Mouse (Mus musculus): ENCODE data around the gene Ctla4. TPM values are rescaled to one million over a fixed set of nuclear protein-coding genes. Genes with fewer than 3 reads are reported as not detected.

Ctla4 gene
- total RNA-seq, 4 experiments from 2014 or later, result not detected

DNA sequence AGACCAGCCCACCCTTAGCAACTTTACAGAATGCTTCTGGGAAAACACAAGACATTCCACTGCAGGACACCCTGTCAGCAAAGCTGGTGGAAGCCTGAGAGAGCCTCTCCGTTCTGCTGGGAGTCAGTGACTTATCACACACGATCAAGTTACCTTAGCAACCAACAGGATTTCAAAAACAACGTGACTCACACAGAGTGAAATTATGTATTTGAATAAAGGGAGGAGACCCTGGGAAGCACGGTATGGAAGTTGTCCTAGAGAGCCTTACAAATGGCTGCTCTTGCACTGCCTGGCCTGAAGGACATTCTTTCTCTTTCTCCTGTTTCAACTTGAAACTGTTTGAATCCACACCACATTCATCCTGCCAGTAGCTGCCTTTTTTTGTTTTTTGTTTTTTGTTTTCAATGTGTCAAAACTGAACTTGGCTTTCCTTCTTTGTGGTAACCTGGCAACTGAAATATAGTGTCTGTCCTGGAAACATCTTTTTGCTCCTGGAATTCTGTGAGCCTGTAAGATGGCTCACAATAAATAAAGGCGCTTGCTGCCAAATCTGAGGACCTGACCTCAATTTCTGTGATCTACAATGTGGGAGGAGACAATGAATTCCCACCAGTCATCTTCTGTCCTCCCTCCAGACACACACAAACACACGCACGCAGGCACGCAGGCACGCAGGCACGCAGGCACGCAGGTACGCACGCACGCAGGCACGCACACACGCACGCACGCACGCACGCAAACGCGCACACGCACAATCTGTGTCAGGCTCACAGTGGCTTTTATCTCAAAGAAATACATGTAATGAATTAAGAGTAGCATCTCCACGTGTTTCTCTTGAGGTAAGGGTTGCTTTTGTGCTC is 33.9 kb downstream of the Ctla4 start:
- DNase-seq (ENCODE audit: low spot score in 2 of 2), result no peak

DNA sequence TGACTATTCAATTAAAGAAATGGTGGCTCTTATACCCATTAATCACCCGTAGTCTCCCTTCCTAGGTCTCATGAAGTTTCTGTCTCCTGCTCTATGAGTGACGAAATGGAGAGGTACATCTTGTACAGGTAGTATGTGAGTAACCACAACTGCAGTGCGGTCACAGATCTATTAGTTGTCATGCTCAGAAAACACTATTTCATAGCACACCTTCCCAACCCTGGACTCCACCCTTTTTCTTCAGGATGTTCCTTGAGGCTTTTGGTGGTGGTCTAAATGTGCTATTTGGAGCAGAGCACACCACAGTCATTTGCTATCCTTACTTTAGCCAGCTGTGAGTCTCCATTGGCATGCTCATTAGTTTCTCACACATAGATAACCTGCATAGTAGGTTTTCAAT is 42.2 kb downstream of the Ctla4 start:
- no peak for DNase-seq (ENCODE audit: low spot score in 2 of 2)

DNA sequence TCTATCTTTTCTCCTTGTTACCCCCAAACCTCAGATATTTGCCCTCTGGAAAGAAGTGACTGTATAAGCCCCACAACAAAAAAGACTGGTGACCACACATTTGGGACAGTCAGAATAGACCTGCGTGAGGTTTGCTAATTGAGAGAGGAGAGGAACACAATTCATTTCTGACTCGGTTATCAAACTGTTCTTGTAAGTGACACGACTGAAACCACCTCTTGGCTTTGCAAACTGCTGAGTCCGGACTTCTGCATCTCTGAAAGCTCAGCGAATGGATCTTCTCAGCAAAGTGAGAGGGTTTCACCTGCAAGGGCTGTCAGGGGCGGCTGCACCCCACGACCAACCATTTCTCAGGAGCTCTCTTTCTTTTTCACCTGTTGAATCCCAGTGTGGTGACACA is 43.6 kb downstream of the Ctla4 start:
- DNase-seq (ENCODE audit: low spot score in 2 of 2), result no peak

DNA sequence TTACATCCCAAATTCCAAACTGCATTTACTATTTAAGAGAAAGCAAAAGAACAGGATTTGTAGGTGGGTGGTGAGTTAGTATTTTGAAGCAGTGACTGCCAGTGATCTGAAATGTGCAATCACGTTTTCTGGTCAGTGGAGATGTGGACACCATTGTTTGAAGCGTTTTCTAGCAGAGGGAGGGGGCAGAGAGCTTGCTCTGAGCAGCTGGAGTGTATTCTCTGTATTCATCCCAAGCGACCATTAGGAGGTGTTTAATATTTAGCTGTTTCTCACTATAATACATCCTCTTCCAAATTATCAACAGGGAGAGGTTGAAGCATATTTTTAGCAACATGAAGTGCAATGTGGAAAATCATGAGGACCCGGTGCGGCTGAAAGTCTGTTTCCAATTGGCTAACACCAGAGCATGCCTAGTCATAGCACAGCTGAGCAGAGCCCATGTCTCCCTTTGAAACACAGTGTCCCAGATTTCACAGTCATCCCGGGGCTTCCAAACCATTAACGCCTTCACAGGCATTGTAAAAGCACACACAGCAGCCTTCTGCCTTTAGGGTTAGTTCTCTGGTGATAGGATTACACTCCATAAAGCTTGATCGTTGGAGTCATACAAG is 49.3 kb downstream of the Ctla4 start:
- DNase-seq (ENCODE audit: low spot score in 2 of 2), result peak in 1 of 2 experiments; percentile 19

DNA sequence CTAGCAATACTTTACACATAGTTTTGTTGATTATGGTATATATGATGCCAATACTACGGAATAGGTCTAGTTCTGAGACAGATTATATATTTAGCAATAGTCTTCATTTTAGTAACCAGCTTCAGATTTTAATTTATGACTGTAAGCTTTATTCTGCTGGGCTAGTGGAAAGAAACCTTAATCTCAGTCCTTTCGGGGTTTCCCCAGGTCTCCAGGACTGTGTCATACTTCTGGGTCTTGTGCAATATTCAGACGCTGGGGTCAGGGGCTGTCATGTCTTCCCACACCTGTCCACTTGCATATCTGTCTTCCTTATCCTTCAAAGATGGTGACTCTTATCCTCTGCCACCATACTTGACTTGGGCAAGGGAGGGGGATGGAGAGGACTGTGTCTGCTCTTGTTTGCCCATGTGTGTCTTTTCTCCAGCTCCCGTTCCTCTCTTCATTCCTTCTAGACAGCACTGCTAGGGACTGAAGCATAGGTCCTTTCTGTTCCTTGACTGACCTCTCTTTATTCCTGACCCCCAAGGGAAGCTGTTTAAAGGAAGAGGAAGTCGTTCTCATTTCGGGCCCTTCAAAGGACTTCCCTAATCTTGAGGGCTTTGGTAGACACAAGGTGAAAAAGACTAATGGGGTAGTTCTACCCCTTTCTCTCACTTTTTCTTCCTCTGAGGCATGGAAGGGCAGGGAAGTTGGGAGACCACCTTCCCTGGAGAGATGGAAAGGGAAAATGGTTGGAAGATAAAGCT is 50.3 kb downstream of the Ctla4 start:
- no peak for DNase-seq (ENCODE audit: low spot score in 2 of 2)

DNA sequence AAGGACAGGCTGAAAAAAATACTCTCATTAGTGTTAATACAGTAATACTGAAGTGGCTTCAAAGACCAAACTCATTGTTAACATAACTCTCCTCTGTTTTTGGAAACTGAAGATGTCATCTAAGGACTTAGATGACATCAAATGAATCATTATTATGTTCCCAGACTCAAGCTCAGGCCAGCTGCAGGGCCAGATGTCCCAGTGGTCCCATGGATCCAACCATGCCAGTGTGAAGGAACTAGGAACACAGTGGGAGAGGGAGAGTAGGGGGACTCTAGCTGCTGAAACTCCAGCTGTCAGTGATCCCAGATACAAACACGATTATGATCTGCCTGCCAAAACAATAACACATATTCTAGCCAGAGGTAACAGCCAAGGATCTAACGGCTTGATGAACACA is 51.5 kb downstream of the Ctla4 start:
- DNase-seq (ENCODE audit: low spot score in 2 of 2), result no peak

DNA sequence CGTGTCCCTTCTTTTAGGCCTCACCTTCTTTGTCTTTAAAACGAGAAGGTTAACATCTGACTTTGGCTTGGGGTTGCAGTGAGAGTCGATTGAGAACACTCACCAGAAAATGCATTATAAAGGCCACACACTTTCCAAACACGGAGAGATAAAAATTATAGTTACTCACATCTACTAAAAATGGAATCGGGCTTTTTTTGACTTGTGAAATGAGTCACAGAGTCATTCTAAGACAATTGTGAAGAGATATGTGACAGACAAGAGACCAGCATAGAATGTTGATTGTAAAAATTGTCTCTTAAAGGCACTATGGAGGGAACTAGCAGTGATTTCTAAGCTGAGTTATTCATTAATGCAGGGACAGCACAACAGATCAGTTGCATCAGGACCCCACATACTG is 52.2 kb downstream of the Ctla4 start:
- DNase-seq (ENCODE audit: low spot score in 2 of 2), result no peak

DNA sequence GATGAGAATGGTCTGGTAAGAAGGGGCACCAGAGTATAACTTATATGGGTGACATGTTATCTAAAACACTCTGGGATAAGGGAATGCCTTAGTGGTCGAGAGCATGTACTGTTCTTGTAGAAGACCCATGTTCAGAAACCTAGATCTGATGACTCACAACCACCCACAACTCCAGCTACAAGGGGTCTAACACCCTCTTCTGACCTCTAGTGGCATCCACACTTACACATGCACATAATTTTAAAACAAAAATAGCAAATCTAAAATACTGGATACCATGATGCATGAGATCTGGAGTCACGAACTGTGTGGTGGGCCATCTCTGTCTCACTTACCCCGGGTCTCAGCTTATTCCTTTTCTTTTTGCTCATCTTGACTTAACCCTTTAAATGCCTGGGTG is 53.2 kb downstream of the Ctla4 start:
- no peak for DNase-seq (ENCODE audit: low spot score in 2 of 2)

DNA sequence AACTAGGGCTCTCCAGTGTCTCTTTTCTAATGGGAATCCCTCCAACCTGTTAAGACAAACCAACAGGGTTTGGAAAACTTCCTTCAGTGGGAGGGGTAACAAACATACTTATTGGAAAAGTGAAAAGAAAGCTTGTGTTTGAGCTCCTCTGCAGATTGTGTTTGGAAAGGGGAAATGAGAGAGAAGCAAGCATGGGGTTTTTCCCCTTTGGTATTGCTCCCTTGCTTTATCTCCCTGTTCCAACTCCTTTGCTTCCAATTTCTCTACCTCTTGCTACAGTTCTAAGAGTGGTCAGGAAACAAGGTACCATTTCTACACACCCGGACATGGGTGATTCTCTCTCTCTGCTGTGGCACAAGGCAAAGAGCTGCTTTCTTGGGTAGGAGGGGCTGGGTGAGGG is 53.8 kb downstream of the Ctla4 start:
- no peak for DNase-seq (ENCODE audit: low spot score in 2 of 2)

DNA sequence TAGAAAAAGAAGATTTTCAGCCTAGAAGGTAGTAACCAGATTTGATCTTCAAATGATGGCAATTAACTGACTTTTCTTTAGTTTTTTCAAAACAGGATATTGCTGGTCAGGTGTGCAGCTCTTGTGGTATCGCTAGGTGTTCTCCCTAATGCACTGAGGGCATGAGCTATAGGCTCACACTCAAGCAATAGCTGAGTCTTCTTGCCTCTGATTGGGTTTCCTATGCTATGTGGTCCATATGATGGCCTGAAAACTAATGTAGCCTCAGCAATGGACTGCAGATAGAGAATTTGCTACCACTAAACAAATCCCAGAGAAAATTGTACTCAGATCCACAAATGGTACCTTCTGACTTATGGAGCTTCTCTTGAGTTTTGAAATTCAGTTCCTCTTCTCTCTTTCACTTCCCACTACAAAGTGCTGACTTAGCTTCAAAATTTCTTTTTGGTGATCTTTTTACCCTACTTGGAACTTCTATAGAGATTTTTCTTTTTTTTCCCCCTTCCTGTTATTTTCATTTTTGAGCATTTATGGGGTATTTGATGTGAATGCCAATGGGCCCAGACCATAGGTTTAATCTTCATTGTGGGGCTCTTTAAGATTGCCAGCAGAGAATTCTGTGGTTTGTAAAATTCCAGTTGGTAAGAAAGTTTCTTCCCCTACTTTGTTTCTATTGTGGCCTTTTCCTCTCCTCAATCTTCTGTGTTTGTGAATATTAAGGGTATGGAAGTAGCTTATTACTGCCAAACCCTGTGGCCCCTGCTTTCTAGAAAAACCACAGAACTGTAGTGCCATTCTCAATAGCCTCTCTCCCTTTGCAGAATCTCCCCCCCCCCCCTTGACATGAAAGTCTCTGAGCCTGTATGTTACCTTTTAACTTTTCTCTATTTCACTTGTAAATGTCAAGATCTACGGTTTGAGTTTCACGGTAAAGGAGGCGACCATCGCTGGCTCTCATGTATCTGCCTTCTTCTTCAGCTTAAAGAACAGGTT is 54.6 kb downstream of the Ctla4 start:
- no peak for DNase-seq (ENCODE audit: low spot score in 2 of 2)

DNA sequence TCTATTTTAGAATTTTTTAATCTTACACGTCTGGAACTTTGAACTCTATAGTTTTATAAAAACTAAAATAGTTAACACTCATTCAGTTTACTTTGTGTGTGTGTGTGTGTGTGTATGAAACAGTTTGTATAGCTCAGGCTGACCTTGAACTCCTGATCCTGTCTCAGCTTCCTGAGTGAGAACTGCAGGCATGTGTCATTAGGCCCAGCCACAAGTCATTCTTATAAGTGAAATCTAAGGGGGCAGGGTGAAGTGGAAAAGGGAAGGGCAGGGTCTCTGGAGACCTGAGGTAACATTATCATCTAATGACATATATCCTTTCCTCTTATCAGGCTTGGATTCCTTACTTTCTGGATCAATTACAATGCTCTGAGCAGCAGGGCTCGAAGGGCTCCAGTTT is 56.1 kb downstream of the Ctla4 start:
- no peak for DNase-seq (ENCODE audit: low spot score in 2 of 2)

DNA sequence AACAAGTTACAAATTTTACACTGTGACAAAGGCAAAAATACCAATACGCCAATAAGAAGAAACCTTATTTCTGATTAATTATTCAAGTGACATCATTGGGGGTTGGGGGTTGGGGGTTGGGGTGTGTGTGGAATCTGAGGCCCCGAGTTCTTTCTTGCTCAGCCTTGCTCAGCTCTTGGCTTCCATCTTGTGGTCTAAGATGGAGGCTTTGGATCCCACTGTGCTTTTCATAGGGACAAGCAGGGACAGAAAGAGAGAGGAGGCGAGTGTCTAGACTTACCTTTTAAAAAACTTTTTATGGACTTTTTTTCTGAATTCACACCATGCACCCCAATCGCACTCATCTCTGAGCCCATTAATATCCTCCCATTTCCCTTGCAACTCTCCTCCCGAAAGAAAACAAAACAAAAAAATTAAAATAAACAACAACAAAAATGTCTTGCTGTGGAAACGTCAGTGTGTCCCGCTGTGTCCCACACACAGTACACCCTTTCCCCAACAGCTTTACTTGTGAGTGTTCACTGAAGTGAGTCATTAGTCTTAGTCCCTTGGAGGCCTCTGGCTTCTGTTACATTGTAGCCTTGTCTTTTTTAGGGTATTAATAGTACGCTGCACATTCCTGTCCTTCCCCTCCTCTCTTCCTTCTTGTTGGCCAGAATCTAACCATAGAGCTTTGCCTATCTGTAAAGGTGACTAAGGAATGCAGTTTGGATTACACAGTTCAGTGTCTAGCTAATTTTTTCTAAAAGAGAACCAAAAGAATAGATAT is 59.0 kb downstream of the Ctla4 start:
- no peak for DNase-seq (ENCODE audit: low spot score in 2 of 2)

DNA sequence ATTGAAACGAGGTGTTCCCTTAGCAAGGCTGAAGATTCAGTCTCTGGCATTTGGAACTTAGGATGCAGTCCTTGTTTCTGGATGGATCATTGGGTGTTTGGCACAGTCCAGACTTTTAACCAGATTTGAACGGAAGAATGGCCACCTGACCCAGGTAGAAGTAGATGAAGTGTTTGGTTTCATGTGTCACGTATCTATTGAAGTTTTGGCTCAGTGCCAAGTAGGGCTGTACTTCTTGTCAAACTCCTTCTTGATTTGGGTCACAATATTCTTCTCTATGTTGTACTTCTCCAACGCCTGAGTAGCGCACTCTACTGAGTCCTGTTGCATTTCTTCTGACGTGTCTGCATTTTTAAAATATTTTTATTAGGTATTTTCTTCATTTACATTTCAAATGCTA is 61.3 kb downstream of the Ctla4 start:
- DNase-seq (ENCODE audit: low spot score in 2 of 2), result no peak

DNA sequence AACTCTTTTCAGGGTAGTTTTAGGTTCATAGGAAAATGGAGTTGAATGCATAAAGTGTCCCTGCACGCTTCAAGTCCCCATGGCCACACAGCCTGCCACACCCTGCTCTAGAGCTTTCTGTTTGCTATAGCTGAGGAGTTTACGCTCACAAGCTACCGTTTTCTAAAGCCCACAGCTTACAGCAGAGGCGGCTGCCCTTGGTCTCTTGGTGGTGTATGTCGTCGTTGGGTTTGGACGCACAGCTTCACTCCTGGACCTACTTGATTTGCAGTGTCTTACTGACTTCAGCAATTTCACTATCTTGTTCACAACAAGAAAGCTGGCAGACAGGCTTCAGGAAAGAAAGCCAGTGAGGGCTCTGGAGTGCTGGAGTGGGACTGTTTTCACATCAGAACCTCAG is 66.2 kb downstream of the Ctla4 start:
- no peak for DNase-seq (ENCODE audit: low spot score in 2 of 2)

DNA sequence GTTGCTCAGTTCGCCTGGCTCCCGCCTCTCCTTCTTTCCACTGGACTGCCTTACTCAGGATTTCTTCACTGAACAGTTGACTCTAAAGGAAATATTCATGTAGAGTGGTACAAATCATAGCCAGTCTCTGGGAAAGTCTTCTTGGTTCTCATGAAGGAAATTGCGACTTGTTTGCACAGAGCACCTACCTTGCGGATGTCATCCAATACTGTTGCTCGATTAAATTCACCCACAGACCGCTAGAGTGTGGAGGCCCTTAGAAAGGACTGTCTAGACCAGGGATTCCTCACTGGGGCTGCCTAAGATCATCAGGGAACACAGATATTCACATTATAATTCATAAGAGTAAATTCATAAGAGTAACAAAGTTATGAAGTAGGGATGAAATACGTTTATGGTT is 66.9 kb downstream of the Ctla4 start:
- DNase-seq (ENCODE audit: low spot score in 2 of 2), result no peak

DNA sequence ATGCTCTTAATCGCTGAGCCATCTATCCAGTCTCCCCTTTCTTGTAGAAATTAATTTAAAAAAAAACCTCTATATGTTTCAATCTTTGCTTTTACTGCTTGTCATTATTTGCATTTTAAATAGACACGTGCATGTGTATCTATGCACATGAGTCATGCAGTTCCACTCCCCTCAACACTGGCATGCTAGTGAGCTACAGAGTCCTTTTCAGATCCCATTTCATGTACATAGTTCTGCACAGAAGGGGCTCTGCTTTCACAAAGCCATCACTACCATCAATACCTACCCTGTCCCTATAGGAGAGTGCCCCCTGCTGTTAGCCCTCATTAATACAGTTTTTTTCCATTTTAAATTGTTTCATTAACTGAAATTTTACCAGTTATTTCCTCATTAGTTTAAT is 68.0 kb downstream of the Ctla4 start:
- DNase-seq (ENCODE audit: low spot score in 2 of 2), result no peak

DNA sequence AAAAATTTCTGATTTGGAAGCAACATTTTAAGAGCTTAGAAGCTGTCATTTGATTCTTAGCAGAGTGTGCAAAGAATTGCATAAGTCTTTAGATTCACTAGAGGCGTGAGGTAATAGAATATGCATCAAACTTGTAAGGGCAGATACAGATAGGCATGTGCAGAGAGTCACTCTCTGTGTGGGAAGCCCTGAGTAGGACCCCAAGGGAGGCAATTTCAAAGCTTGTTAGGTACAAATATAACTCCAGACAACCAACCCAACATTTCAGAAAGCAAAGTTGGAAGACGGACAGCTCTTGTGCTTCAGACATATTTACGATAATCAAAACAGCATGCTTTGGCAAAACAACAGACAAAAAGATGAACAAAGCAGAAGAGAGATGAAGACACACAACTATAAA is 68.4 kb downstream of the Ctla4 start:
- DNase-seq (ENCODE audit: low spot score in 2 of 2), result no peak

DNA sequence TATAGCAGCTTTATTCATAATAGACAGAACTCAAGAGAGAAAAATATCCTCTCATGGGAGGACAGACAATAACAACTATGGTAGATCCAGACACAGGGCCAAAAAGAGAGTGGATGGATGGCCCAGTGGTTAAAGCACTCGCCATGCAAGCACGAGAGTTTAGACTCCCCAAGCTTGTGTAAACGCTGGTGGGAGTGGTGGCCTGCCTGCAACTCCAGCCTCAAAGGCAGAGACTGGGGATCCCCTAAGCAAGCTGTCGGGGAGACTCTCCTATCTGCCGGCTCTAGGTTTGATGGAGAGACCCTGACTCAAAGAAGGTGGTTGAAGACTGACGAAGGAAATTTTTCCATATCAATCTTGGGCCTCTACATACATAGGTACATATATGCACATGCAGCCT is 69.4 kb downstream of the Ctla4 start:
- no peak for DNase-seq (ENCODE audit: low spot score in 2 of 2)

DNA sequence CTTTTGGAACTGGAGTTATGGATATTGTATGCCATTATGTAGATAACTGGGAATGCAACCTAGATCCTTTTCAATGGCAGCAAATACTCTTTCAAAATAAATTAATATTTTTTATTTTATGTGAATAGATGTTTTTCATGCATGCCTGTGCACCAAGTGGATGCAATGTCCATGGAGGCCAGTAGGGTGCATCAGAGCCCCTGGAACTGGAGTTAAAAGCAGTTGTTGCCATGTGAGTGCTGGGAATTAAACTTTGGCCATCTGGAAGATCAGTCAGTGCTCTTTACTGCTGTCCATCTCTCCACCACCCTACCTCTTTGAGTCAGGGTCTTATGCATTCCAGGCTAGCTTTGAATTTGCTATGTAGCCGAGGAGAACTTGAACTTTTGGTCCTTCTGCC is 71.5 kb downstream of the Ctla4 start:
- no peak for DNase-seq (ENCODE audit: low spot score in 2 of 2)

DNA sequence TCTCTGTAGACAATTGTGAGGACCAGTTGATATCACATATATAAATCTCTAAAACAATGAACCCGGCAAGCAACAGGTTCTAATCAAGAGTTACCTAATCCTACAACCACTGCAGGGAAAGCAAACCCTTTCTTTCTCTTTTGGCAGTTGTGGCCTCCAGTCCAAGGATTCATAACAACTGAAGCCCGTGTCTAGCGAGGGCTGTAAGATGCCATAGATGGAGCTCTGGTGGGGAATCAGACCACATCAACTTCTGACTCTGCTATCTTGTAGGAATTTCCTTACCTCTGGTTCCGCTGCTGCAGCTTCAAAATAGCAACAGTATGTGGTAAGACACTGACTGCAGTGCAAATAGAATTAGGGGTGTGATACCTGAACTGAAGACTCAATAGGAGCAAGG is 72.4 kb downstream of the Ctla4 start:
- DNase-seq (ENCODE audit: low spot score in 2 of 2), result no peak

DNA sequence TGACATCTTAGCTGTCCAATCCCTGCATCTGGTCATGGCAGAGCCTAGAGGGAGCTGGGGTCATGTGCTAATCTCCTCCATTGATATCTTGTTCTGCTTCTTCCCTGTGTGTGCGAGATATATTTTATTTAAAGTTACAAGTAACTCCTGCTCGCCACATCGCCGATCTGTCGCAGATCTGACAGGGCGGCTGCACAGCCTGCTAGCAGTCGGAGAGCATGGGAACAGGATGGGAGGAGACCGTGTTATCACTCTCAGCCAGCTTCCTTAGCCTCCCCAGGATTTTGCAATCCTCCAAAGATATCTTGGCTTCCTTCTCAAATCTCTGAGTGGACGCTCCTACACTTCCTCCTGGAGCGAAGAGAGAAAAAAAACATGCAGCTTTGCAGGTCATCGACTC is 73.7 kb downstream of the Ctla4 start:
- DNase-seq (ENCODE audit: low spot score in 2 of 2), result no peak

All from left cerebral cortex, adult 8-10 months (tissue).